Mouse (Mus musculus) limb, embryonic 11.5 days (tissue): ENCODE measurements around the gene Dlg2. TPM values are rescaled to one million over a fixed set of nuclear protein-coding genes. Genes with fewer than 3 reads are reported as not detected.

Experiments
- ATAC-seq: fragments of 200-750 bp; cut with Nextera tagmentation; 2 replicates; pipeline ENCODE4 v1.8.0; 2017; ENCODE audit warnings: low read depth; ENCODE audit not compliant: insufficient number of reproducible peaks, low FRiP score, low TSS enrichment
- DNase-seq: peaks from one replicate; pipeline ENCODE4 v3.0.0-alpha.2; 2015; ENCODE audit warnings: low spot score
- H3K27ac ChIP-seq: fragments of 300-500 bp; sonication (generic); replicated peaks from 2 replicates; pipeline ENCODE4 v1.5.1; 2014; ENCODE audit warnings: low read depth, mild to moderate bottlenecking, low read length
- H3K27me3 ChIP-seq: fragments of 300-500 bp; sonication (generic); 2 replicates; pipeline ENCODE4 v1.6.1; 2014; ENCODE audit warnings: mild to moderate bottlenecking, low read length, mixed read lengths; ENCODE audit not compliant: control insufficient read depth, insufficient read depth
- H3K36me3 ChIP-seq: fragments of 300-500 bp; sonication (generic); 2 replicates; pipeline ENCODE4 v1.6.1; 2014; ENCODE audit warnings: mild to moderate bottlenecking, low read length, moderate library complexity, mixed read lengths; ENCODE audit not compliant: control insufficient read depth, insufficient read depth
- H3K4me1 ChIP-seq: fragments of 300-500 bp; sonication (generic); 2 replicates; pipeline ENCODE4 v1.6.1; 2014; ENCODE audit warnings: low read length, mixed read lengths; ENCODE audit not compliant: control insufficient read depth, insufficient read depth
- H3K4me2 ChIP-seq: fragments of 300-500 bp; sonication (generic); 2 replicates; pipeline ENCODE4 v1.6.1; 2014; ENCODE audit warnings: low read depth, mild to moderate bottlenecking, moderate library complexity; ENCODE audit not compliant: severe bottlenecking
- H3K4me3 ChIP-seq: fragments of 300-500 bp; sonication (generic); 2 replicates; pipeline ENCODE4 v1.5.1; 2014; ENCODE audit warnings: low read depth, low read length
- H3K9ac ChIP-seq: fragments of 300-500 bp; sonication (generic); 2 replicates; pipeline ENCODE4 v1.6.1; 2014; ENCODE audit warnings: mild to moderate bottlenecking, low read length
- H3K9me3 ChIP-seq: fragments of 300-500 bp; sonication (generic); 2 replicates; pipeline ENCODE4 v1.6.1; 2016; ENCODE audit warnings: low read length; ENCODE audit not compliant: control insufficient read depth
- WGBS: fragments of 180-500 bp; shearing (Covaris S2); extraction: QIAGEN DNeasy Blood & Tissue Kit; methylation state at CpG from one replicate; pipeline ENCODE4 v1.1.7; 2014; 5-methylcytosine and 5-hydroxymethylcytosine counted together
- polyA plus RNA-seq: library from polyadenylated mRNA; unstranded; fragments of >200 nt; fragmentation: Nextera tagmentation; extraction: Ambion mirVana; gene quantifications from 2 replicates; pipeline ENCODE4 v1.2.1, GENCODE M21; 2014

Dlg2 gene
- polyA plus RNA-seq, 1 experiment from 2014 or later, result 1.3 TPM

DNA sequence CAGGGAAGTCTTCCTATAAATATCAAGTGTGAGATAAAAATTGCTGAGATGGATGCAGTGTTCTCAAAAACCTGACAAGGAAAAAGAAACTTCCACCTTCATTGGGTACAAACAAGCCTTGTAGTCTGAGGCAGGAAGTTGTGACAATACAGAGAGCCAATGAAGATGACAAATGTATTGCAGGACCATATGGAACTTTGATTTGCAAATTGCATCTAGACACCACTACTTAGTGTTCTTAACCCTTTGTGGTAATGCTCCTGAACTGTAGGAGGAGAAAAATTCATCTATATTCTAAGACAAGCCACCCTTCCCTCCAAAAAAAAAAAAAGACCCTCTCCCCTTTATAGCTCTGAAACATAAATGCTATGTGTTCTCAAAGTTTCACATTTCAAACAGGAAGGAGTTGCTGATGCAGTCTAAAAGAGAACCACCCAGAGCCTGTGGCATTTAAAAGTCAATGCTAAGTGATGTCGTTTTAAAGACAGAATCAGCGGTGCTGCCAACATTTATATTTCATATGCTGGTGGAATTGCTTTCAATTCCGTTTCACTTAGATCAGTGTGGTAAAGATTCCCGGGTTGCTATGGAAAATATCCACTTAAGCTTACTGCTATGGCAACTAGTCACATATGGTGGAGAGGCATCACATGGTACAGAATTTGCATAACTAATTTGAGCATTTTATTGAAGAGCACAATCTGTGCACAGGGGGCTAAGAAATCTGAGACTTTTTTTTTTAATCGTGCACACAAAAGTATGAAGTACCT lies 731.8 kb downstream of the Dlg2 start:
- 81% methylated on average over 5 of the region's 5 CpGs for WGBS
- Histone ChIP-seq H3K4me3 (no peak overlapping the region), H3K4me2 (no peak overlapping the region), H3K27me3 (no peaks in the 10 kb centered on the region), H3K9me3 (no peaks in the 10 kb centered on the region), H3K9ac (no peak overlapping the region), H3K4me1 (no peaks in the 10 kb centered on the region), H3K36me3 (no peaks in the 10 kb centered on the region), H3K27ac (no peak overlapping the region)
- no peak for ATAC-seq
- DNase-seq, result no peak

GRCm38 (mm10) chr7:91208973-91209372 lies 732.5 kb downstream of the Dlg2 start:
- Histone ChIP-seq H3K9ac (no peak overlapping the region), H3K9me3 (no peaks in the 10 kb centered on the region), H3K4me3 (no peak overlapping the region), H3K4me2 (no peak overlapping the region), H3K27ac (no peak overlapping the region), H3K27me3 (no peaks in the 10 kb centered on the region), H3K4me1 (no peaks in the 10 kb centered on the region), H3K36me3 (no peaks in the 10 kb centered on the region)
- 80% methylated on average over 6 of the region's 6 CpGs for whole genome bisulfite sequencing
- ATAC-seq (no peak), DNase-seq (no peak)

DNA sequence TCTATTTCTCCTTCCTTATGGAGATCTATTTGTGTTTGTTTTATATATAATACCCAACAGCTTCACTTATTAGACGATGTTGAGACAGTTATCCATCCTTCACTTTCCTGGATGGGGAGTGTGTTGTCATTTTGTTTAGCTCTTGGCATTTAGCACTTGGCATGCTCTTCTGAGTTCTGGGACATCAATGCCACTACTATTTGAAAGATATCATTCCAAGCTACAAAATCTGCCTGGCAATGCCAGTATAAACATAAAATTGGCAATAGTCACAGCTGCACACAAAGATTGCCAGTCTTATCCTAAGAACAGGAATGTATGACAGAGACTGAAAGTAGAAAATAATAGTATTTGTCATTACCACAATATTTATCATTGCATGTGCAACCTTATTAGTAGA lies 735.8 kb downstream of the Dlg2 start:
- no peaks in the 10 kb centered on the region for H3K27me3 ChIP-seq
- H3K4me2 ChIP-seq, result no peak overlapping the region
- no peaks in the 10 kb centered on the region for H3K9me3 ChIP-seq
- H3K4me3 ChIP-seq, result no peak overlapping the region
- no peaks in the 10 kb centered on the region for H3K36me3 ChIP-seq
- DNase-seq (no peak), ATAC-seq (no peak)
- 91% methylated on average over 1 of the region's 1 CpGs for WGBS
- no peaks in the 10 kb centered on the region for H3K4me1 ChIP-seq
- no peak overlapping the region for H3K9ac ChIP-seq
- H3K27ac ChIP-seq, result no peak overlapping the region

- Histone ChIP-seq H3K27ac (no peak overlapping the region), H3K4me3 (no peak overlapping the region), H3K9ac (no peak overlapping the region), H3K4me1 (no peaks in the 10 kb centered on the region), H3K4me2 (no peak overlapping the region), H3K9me3 (no peaks in the 10 kb centered on the region), H3K36me3 (no peaks in the 10 kb centered on the region), H3K27me3 (no peaks in the 10 kb centered on the region)
- WGBS, result 67% methylated on average over 1 of the region's 1 CpGs
- ATAC-seq, result no peak
- no peak for DNase-seq
Observed at GRCm38 (mm10) chr7:91214921-91215320, 738.4 kb downstream of the Dlg2 start.

GRCm38 (mm10) chr7:91218321-91218987 lies 742.0 kb downstream of the Dlg2 start:
- no peaks in the 10 kb centered on the region for H3K36me3 ChIP-seq
- no peaks in the 10 kb centered on the region for H3K4me1 ChIP-seq
- H3K27ac ChIP-seq, result no peak overlapping the region
- no peak overlapping the region for H3K4me2 ChIP-seq
- H3K9ac ChIP-seq, result no peak overlapping the region
- no peaks in the 10 kb centered on the region for H3K9me3 ChIP-seq
- no peak for ATAC-seq
- H3K27me3 ChIP-seq, result no peaks in the 10 kb centered on the region
- 58% methylated on average over 7 of the region's 7 CpGs for WGBS
- DNase-seq, result no peak
- no peak overlapping the region for H3K4me3 ChIP-seq

GRCm38 (mm10) chr7:91226442-91226841 lies 750.0 kb downstream of the Dlg2 start:
- WGBS, result 0% methylated on average over 5 of the region's 5 CpGs
- DNase-seq, result peak; percentile 58
- ATAC-seq, result no peak
- H3K4me2 ChIP-seq, result no peak overlapping the region
- H3K27ac ChIP-seq, result no peak overlapping the region
- no peaks in the 10 kb centered on the region for H3K4me1 ChIP-seq
- H3K4me3 ChIP-seq, result no peak overlapping the region
- no peak overlapping the region for H3K9ac ChIP-seq
- no peaks in the 10 kb centered on the region for H3K36me3 ChIP-seq
- H3K27me3 ChIP-seq, result no peaks in the 10 kb centered on the region
- no peaks in the 10 kb centered on the region for H3K9me3 ChIP-seq

DNA sequence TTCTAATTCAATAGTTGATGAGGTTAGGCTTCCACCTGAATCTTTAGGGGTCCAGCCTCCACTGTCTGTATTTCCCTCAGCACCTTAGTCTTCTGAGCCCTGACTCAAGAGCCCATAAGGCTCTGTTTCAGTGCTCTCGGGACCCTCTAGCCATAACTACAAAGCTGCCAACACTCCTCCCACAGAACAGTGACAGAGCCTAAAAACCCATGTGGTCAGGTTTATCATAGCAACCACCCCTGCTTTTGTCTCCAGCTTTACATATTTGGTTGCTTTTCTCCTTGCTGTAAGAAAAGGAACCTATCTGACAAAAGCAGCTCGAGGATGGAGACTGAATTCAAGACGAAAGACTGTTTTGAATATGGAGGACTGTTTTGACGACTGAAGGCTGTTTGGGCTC lies 765.2 kb downstream of the Dlg2 start:
- Histone ChIP-seq H3K4me3 (no peak overlapping the region), H3K36me3 (no peaks in the 10 kb centered on the region)

GRCm38 (mm10) chr7:91261672-91262030 lies 785.2 kb downstream of the Dlg2 start:
- H3K9me3 ChIP-seq, result no peaks in the 10 kb centered on the region
- H3K4me2 ChIP-seq, result peak overlapping the region; percentile 53
- no peak for ATAC-seq
- 0 out of 2 replicates have a peak overlapping the region, but pooled peaks have one; percentile 21 for H3K4me3 ChIP-seq
- H3K27me3 ChIP-seq, result peaks cover 3% of the 10 kb centered on the region; the same call in 1 of the 2 replicates
- H3K36me3 ChIP-seq, result no peaks in the 10 kb centered on the region
- no peak overlapping the region for H3K9ac ChIP-seq
- DNase-seq, result no peak
- no peak overlapping the region for H3K27ac ChIP-seq
- 1% methylated on average over 5 of the region's 5 CpGs for WGBS
- 0 out of 2 replicates have a peak, but pooled peaks cover 3% of the 10 kb centered on the region for H3K4me1 ChIP-seq

More for the DNA sequence above, 765.2 kb downstream of the Dlg2 start:
- WGBS, result 69% methylated on average over 4 of the region's 4 CpGs
- DNase-seq (no peak), ATAC-seq (no peak)
- Histone ChIP-seq H3K4me1 (no peaks in the 10 kb centered on the region), H3K4me2 (no peak overlapping the region), H3K27me3 (no peaks in the 10 kb centered on the region), H3K27ac (no peak overlapping the region), H3K9me3 (no peaks in the 10 kb centered on the region), H3K9ac (no peak overlapping the region)
